Mouse (Mus musculus) CH12.LX (cell line): ENCODE measurements around the gene Immp2l. TPM values are rescaled to one million over a fixed set of nuclear protein-coding genes. Genes with fewer than 3 reads are reported as not detected.

Experiments
- DNase-seq: peaks from one replicate; pipeline ENCODE4 v3.0.0-alpha.2; 2013; ENCODE audit errors: extremely low read depth
- H3K27ac ChIP-seq: 2 replicates; pipeline ENCODE4 v1.5.1; 2012; ENCODE audit warnings: low read depth, mild to moderate bottlenecking, control low read depth, moderate library complexity; ENCODE audit not compliant: insufficient read depth
- H3K27me3 ChIP-seq: replicated peaks from 2 replicates; pipeline ENCODE3; 2012; ENCODE audit warnings: inconsistent platforms
- H3K36me3 ChIP-seq, 2 experiments: replicated peaks in 1 of 2; 2 replicates each; pipeline versions ENCODE3 to v1.6.1; 2012; ENCODE audit warnings: inconsistent platforms in 1 of 2, low read length in 1 of 2, mild to moderate bottlenecking in 1 of 2, mixed read lengths in 1 of 2, moderate library complexity in 1 of 2; ENCODE audit not compliant: control insufficient read depth in 1 of 2, insufficient read depth in 1 of 2
- H3K4me1 ChIP-seq, 2 experiments: 2 replicates each; pipeline ENCODE4 v1.6.1; 2012; ENCODE audit warnings: inconsistent platforms in 1 of 2, moderate library complexity in 1 of 2; ENCODE audit not compliant: insufficient read depth in 2 of 2, control insufficient read depth in 1 of 2
- H3K4me2 ChIP-seq: 2 replicates; pipeline ENCODE4 v1.6.1; 2012; ENCODE audit warnings: low read depth, mild to moderate bottlenecking, control low read depth; ENCODE audit not compliant: poor library complexity, insufficient read depth, severe bottlenecking
- H3K4me3 ChIP-seq, 3 experiments: fragments of 150-350 bp in 1 of 3; sonication (generic) in 1 of 3; replicated peaks in 1 of 3; 2 replicates each; pipeline versions ENCODE3 to v1.5.1; 2011 to 2012; ENCODE audit warnings: low read depth in 2 of 3, low read length in 2 of 3, mild to moderate bottlenecking in 2 of 3, moderate library complexity in 2 of 3, control low read depth in 1 of 3, improper control_type of control experiment in 1 of 3, inconsistent platforms in 1 of 3, mixed read lengths in 1 of 3; ENCODE audit not compliant: poor library complexity in 1 of 3
- H3K79me2 ChIP-seq: replicated peaks from 2 replicates; pipeline ENCODE4 v1.6.1; 2012; ENCODE audit warnings: mild to moderate bottlenecking, moderate library complexity; ENCODE audit not compliant: control insufficient read depth, poor library complexity, insufficient read depth, severe bottlenecking; ENCODE audit errors: extremely low read depth
- H3K9ac ChIP-seq: 2 replicates; pipeline ENCODE4 v1.6.1; 2012; ENCODE audit warnings: low read depth, mild to moderate bottlenecking, control low read depth, moderate library complexity; ENCODE audit not compliant: insufficient read depth
- H3K9me3 ChIP-seq: replicated peaks from 2 replicates; pipeline ENCODE3; 2012; ENCODE audit warnings: low read length, inconsistent platforms, mixed read lengths
- BHLHE40 ChIP-seq: IDR thresholded peaks from 2 replicates; pipeline ENCODE4 v1.6.1; 2011; ENCODE audit warnings: mild to moderate bottlenecking, low read depth, low read length, improper control_type of control experiment
- CTCF ChIP-seq, 2 experiments: IDR thresholded peaks in 1 of 2; conservative IDR thresholded peaks in 1 of 2; 2 replicates each; pipeline ENCODE4 v1.5.1; 2011 to 2012; ENCODE audit warnings: low read depth in 2 of 2, low read length in 2 of 2, improper control_type of control experiment in 1 of 2, inconsistent platforms in 1 of 2, mild to moderate bottlenecking in 1 of 2, moderate library complexity in 1 of 2
- ETS1 ChIP-seq: conservative IDR thresholded peaks from 2 replicates; pipeline ENCODE4 v1.6.1; 2012; ENCODE audit warnings: low read depth, mild to moderate bottlenecking, inconsistent platforms, low read length, improper control_type of control experiment, moderate library complexity
- GABPA ChIP-seq: IDR thresholded peaks from 2 replicates; pipeline ENCODE4 v1.6.1; 2012; ENCODE audit warnings: low read depth, low read length, improper control_type of control experiment, inconsistent platforms; ENCODE audit not compliant: insufficient replicate concordance
- IRF4 ChIP-seq: IDR thresholded peaks from 2 replicates; pipeline ENCODE4 v1.6.1; 2014; ENCODE audit warnings: low read depth, mild to moderate bottlenecking, inconsistent platforms, low read length, improper control_type of control experiment
- JUND ChIP-seq: conservative IDR thresholded peaks from 2 replicates; pipeline ENCODE4 v1.6.1; 2011; ENCODE audit warnings: low read depth, low read length, improper control_type of control experiment
- KAT2A ChIP-seq: IDR thresholded peaks from 2 replicates; pipeline ENCODE4 v1.6.1; 2012; ENCODE audit warnings: low read length, improper control_type of control experiment, inconsistent platforms; ENCODE audit not compliant: insufficient replicate concordance
- MAFK ChIP-seq: IDR thresholded peaks from 2 replicates; pipeline ENCODE4 v1.6.1; 2011; ENCODE audit warnings: low read length, improper control_type of control experiment; ENCODE audit not compliant: insufficient replicate concordance
- MAX ChIP-seq: IDR thresholded peaks from 2 replicates; pipeline ENCODE4 v1.6.1; 2011; ENCODE audit warnings: low read length, improper control_type of control experiment
- MAZ ChIP-seq: IDR thresholded peaks from 2 replicates; pipeline ENCODE4 v1.6.1; 2012; ENCODE audit warnings: low read depth, mild to moderate bottlenecking, inconsistent platforms, low read length, improper control_type of control experiment, moderate library complexity
- MXI1 ChIP-seq: IDR thresholded peaks from 2 replicates; pipeline ENCODE4 v1.6.1; 2011; ENCODE audit warnings: mild to moderate bottlenecking, low read depth, low read length, improper control_type of control experiment
- NELFE ChIP-seq: IDR thresholded peaks from 2 replicates; pipeline ENCODE4 v1.6.1; 2011; ENCODE audit warnings: low read depth, low read length, improper control_type of control experiment
- NRF1 ChIP-seq: IDR thresholded peaks from 2 replicates; pipeline ENCODE4 v1.6.1; 2014; ENCODE audit warnings: low read depth, mild to moderate bottlenecking, inconsistent platforms, low read length, improper control_type of control experiment, moderate library complexity
- PAX5 ChIP-seq: IDR thresholded peaks from 2 replicates; pipeline ENCODE4 v1.6.1; 2012; ENCODE audit warnings: low read length, inconsistent platforms, mixed read lengths
- POLR2AphosphoS2 ChIP-seq: IDR thresholded peaks from 2 replicates; pipeline ENCODE4 v1.6.1; 2011; ENCODE audit warnings: low read depth, low read length, improper control_type of control experiment
- RCOR1 ChIP-seq: conservative IDR thresholded peaks from 2 replicates; pipeline ENCODE4 v1.6.1; 2012; ENCODE audit warnings: low read depth, mild to moderate bottlenecking, inconsistent platforms, low read length, improper control_type of control experiment
- SIN3A ChIP-seq: IDR thresholded peaks from 2 replicates; pipeline ENCODE4 v1.6.1; 2012; ENCODE audit warnings: low read length, improper control_type of control experiment, inconsistent platforms
- UBTF ChIP-seq: IDR thresholded peaks from 2 replicates; pipeline ENCODE4 v1.6.1; 2012; ENCODE audit warnings: low read depth, mild to moderate bottlenecking, inconsistent platforms, low read length, improper control_type of control experiment, moderate library complexity
- USF2 ChIP-seq: conservative IDR thresholded peaks from 2 replicates; pipeline ENCODE4 v1.6.1; 2011; ENCODE audit warnings: low read depth, low read length, improper control_type of control experiment
- ZNF384 ChIP-seq: IDR thresholded peaks from 2 replicates; pipeline ENCODE4 v1.6.1; 2012; ENCODE audit warnings: low read depth, low read length, improper control_type of control experiment, inconsistent platforms
- dilution Hi-C: fragments of 300-500 bp; cut with MboI; formaldehyde crosslinking; loops from 2 replicates; pipeline ENCODE4 v1.14.3; 2020; ENCODE audit warnings: low sequenced_read_pairs; ENCODE audit not compliant: extremely low pct_unique_long_range_greater_than_20kb, extremely low pct_ligation_motif_present
- in situ Hi-C: fragments of 300-500 bp; cut with MboI; formaldehyde crosslinking; loops from 3 replicates; pipeline ENCODE4 v1.14.3; 2019; ENCODE audit warnings: low sequenced_read_pairs, low pct_ligation_motif_present, low pct_unique_long_range_greater_than_20kb, mixed read lengths
- polyA plus RNA-seq: library from polyadenylated mRNA; unstranded; fragments of >175 nt; gene quantifications from 2 replicates; pipeline ENCODE4 v1.2.1, GENCODE M21; 2012; ENCODE audit warnings: low read depth; ENCODE audit not compliant: insufficient read length
- total RNA-seq, 2 experiments: library from RNA; depleted of rRNA; stranded (reverse); fragments of 300-350 nt in 1 of 2; fragments of >200 nt in 1 of 2; gene quantifications; 2 replicates each; pipeline ENCODE4 v1.2.3; 2012 to 2014

The Immp2l gene
- total and polyA plus RNA-seq, 3 experiments: 4.8 to 16.5 (median 9.9) TPM

DNA sequence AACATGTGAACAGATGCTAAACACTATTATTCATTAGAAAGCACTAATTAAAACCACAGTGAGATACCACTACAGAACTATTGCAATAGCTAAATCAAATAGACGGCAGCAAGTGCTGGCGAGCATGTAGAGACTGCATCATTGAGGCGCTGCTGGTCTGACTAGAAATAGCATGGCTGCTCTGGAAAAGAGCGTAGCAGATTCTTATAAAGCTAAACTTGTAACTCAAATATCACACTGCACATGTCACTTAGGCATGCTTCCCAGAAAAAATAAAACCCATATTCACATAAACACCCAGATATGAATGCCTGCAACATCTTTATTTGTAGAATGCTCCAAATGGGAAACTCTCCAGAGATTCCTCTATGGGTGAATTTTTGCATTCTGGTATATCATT is 570.1 kb downstream of the Immp2l start:
- H3K79me2 ChIP-seq: no peaks in the 10 kb centered on the region
- no peak overlapping the region for H3K4me2 ChIP-seq
- no peak overlapping the region for H3K4me3 ChIP-seq
- no peaks in the 10 kb centered on the region for H3K36me3 ChIP-seq
- no peak overlapping the region for H3K27ac ChIP-seq
- no peak for DNase-seq
- no peaks in the 10 kb centered on the region for H3K9me3 ChIP-seq
- dilution Hi-C loops (no loop called here), in situ Hi-C loops (no loop called here)
- H3K9ac ChIP-seq: no peak overlapping the region
- H3K4me1 ChIP-seq: no peaks in the 10 kb centered on the region
- H3K27me3 ChIP-seq: no peaks in the 10 kb centered on the region
- TF ChIP-seq MAX (no peak), CTCF (conservative IDR thresholded peaks at IDR 0.05 in 1 of 2, IDR thresholded peaks at IDR 0.05 in 1 of 2; ENCODE audit: low read depth in 2 of 2, low read length in 2 of 2) (no peak), ETS1 (no peak)

DNA sequence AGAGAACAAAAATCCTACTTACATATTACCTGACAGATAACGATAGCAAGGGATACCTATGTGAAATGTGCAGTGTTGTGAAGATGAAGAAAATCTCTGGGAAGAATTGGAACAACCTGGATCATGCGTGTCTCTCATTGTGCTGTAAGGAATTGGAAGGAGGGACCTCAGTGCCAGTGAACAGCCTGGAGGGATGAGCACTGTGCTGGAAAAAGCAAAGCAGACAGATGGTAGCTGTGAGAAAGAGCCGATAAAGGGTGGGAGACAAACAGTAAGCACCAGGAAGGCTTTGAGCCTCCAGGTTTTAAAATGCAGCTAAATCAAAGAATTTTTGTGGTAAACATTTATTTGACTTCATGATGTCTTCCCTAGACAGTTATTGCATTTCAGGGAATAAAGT is 591.4 kb downstream of the Immp2l start:
- H3K27ac ChIP-seq: no peak overlapping the region
- H3K79me2 ChIP-seq: no peaks in the 10 kb centered on the region
- DNase-seq: no peak
- no peaks in the 10 kb centered on the region for H3K9me3 ChIP-seq
- in situ Hi-C loops (no loop called here), dilution Hi-C loops (no loop called here)
- TF ChIP-seq JUND (no peak), USF2 (no peak), MAZ (no peak), IRF4 (no peak), NRF1 (no peak), PAX5 (no peak), KAT2A (no peak), GABPA (no peak), POLR2AphosphoS2 (no peak), MAFK (no peak), NELFE (no peak), RCOR1 (no peak), BHLHE40 (no peak), MXI1 (no peak), UBTF (no peak), SIN3A (no peak), ZNF384 (no peak)
- H3K9ac ChIP-seq: no peak overlapping the region
- no peak overlapping the region for H3K4me2 ChIP-seq
- no peaks in the 10 kb centered on the region for H3K27me3 ChIP-seq
- no peak overlapping the region for H3K4me3 ChIP-seq
- no peaks in the 10 kb centered on the region for H3K4me1 ChIP-seq
- H3K36me3 ChIP-seq: no peaks in the 10 kb centered on the region
